Mouse (Mus musculus) urinary bladder, postnatal 36 days (tissue): Measurements from ENCODE around the gene Tedc2.
A peak's percentile ranks its signal among the peaks of the same experiment; 100 is the strongest.

Source experiments
- DNase-seq, 2 experiments: peaks; one replicate each; pipeline ENCODE4 v3.0.0; 2022; ENCODE audit warnings: low spot score in 2 of 2, mixed read lengths in 1 of 2

The Tedc2 gene

DNA sequence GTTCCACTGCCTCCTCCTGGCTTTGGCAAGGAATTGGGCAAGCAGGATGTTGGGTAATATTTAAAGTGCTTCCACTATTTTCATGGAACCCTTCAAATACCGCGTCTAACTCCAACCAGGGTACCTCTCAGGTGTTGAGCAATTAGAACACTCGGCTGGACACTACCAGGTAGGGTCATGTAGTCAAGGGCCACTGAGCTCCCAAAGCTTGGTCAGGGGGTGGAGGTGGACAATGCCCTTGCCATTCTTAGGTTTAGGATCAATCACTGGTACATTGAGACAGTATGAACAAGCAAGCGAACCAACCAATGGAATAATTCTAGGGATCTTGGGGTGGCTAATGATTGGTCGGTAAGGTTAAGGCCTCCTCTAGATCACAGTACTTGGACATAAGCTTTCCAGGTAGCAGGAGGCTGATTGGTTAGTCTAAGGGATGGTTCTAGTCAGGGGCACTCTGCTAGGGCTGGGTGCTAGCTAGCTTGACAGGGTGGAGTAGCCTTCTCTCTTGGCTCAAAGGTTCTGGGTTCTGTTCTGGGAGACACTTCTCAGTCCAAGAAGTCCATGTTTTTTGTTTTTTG, 8.1 kb downstream of the Tedc2 start:
- no peak for DNase-seq

GRCm38 (mm10) chr17:24211631-24212440, 8.8 kb downstream of the Tedc2 start:
- DNase-seq = peak in 1 of 2 experiments; percentile 44

GRCm38 (mm10) chr17:24210591-24210990, 10.1 kb downstream of the Tedc2 start:
- DNase-seq = no peak

DNA sequence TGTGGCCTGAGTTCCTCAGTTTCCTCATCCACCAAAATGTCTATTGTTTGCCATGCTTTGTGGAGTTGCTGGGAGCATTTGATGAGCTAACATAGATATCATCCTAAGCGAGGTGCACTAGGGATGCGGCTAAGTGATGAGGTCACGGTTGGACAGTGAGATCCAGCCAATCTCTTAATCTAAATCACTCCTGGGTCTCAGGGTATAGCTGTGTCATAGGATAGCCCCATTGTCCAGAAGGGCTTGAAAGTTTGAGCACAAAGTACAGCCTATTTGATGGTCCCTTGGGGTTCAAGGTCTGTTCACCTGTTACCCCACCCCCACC, 10.8 kb downstream of the Tedc2 start:
- DNase-seq = no peak

DNA sequence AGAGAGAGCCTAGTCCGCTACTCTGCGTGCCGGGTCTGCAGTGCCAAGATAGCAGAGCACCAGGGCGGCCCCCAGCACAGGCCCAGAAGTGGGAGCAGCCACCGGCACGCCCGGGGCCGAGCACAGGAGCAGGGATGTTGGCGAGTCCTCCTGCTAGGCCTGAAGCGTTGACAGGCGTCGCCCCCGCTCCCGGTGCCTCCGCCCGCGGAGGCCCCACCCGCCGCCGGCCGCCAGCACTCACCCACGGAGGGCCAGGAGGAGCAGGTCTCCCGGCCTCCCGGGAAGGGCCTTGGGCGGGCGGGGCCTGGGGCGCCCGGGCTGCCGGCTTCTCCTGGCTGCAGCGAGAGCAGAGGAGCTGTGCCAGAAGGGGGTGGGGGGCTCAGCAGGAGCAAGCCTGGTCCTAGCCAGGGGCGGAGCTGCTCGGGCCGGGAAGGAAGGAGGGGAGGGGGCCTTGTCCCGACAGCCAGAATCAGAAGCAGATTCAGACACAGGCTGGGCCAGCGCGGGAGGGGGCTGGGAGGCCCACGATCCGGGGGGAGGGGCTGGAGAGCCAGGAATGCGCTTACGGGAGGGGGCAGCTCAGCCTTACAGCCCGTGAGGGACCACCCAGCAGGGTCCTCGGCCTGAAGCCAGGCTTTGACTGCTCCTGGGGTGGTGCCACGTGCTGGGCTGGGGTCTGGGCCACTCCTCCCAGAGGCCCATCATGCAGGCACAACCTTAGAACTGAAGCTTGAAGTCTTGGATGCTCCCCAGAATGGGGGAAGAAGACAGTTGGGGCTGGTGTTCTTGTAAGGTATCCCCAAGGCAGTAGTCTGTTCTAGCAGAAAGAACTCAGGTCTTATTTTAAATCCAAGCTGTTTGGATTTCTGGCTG, 11.4 kb downstream of the Tedc2 start, which contains the start of gene Ntn3:
Ntn3 (minus strand) TSS at position 489 of the 873 bp plus-strand sequence.
- peak; percentile 24 to 40 for DNase-seq

DNA sequence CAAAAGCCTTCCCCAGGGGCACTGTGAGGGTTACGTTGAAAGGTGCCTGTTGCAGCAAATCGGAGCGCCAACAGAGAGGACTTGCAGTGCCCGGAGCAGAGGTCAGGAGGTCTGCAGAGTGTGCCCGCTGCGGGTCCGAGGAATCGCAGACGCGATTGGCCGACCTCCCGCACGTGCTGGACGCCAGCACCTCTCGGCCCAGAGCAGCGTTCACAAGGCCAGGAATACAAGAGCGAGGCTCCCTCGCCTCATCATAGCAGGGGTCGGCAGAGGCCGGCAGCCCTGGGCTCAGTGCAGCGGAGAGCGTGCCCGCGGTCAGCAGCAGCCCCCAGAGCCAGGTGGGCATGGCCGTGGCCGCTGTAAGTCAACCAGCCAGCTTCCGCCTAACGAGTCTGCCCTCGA, 12.0 kb downstream of the Tedc2 start:
- no peak for DNase-seq

DNA sequence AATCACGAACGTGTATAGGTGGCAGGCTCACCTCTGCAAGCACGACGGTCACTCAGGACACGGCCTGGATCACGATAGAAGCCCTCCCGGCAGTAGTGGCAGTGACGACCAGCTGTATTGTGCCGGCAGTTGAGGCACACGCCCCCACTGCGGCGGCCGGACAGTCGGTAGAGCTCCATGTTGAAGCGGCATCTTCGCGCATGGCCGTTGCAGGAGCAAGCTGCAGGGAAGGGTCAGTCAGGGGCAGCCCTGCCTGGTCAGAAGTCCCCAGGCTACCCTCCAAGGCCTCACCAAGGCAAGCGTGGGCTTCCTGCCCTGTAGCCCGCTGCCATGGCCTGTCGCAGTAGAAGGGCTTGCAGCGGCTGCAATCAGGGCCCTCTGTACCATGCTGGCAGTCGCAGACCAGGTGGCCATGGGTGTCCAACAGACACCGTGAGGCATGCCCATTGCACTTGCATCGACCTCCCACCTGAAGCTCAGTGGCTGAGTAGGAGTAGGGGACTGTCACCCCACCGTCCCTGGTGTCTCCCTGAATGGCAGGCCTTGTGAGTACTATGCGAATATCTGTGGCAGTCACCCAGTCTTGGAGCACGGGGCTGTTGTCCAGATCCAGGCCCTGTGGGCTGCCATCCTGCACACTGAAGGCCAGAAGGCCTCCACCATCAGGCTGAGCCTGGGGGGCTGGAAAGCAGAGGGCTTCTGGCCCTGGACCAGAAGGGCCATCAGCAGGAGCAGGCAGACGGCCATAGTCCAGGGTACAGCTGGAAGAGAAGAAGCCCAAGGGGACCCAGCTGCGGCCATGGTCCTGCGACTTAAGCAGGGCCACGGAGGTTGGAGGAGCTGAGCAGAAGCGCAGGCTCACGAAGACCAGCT, 12.6 kb downstream of the Tedc2 start:
- DNase-seq = no peak

DNA sequence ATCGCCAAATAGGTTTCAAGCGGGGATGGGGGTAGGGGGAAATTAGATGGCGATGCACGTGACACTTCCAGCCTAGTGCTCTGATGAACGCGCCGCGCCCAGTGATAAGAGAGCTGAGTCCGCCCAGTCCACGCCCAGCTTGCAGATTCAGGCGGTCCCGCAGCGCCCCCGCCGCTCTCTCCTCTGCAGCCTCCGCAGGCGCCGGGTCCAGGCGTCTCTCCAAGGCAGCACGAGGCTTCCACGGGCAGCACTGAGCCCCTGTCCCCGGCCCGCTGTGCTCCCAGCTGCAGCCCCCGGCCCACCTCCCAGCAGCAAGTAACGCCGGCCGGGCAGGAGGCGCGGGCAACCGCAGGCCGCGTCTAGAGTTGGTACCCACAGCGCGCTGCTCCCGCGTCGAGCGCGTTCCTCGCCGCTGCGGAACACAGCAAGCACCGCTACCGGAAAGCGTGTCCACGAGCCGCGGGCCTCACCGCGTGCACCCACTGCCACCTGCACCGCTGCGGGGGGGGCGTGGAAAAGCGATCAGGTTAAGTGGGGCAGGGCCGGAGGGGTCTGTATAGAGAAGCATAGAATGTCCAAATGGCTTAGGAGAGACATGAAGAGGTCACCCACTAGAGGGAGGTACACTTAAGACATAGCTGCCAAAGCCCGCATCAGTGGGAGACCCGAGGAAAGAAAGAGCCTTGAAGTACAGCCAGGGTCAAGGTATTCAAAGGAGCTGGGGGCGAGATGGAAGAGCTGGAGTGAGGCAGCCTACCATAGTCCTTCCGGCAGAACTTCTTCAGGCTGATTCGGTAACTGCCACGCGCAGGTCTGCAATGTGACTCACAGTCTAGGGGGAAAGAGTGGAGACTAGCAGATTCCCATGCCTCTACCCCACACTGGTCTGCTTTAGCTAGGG, 13.9 kb downstream of the Tedc2 start:
- peak in 1 of 2 experiments; percentile 53 for DNase-seq

- DNase-seq = no peak
These were observed 14.7 kb downstream of the Tedc2 start for GRCm38 (mm10) chr17:24205908-24206361.

GRCm38 (mm10) chr17:24205284-24205888, 15.3 kb downstream of the Tedc2 start, which contains the start of gene Tbc1d24:
TSS of gene Tbc1d24 (minus strand) at chr17:24205562.
- DNase-seq = peak; percentile 86 to 88

- DNase-seq = no peak
These were observed 15.8 kb downstream of the Tedc2 start for GRCm38 (mm10) chr17:24204846-24205245.

DNA sequence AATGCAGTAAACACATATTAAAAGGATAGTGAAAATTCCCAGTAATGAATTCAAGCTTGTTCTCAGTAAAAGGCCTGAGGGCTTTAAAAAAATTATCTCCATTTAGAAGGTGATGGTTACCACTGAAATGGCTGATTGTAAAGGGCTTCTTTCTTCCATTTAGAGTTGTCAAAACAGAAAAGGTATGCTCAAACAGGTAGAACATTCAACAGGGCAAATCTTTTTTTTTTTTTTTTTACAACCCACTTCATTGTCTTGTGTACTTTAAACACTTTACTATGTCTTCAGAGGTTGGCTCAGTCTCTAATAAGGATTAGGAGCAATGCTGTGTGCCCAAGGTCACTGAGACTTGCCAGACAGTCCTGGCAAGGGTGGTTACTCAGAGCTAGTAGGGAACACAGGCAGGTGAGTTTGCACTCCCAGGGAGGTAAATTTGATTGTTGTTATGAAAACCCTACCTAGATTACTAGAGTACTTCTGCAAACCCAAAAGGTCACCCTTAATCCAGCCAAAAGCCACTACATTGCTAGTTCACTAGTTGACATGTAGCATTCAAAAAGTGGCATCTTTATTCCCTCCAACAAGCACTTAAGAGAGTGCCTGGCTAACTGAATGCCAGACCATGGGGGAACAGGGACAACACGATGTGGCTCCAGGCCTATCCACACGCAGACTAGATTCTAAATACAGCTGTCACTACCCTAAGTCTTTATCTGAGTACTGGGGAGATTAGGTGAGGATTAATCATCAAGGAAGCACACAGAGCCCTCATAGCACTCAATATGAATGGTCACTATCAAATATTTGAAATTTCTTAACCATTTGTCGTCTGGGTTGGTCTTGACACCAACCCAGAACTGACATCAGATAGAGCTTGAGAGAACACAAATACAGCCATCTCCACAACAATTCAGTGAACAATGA, 16.8 kb downstream of the Tedc2 start:
- DNase-seq = no peak

GRCm38 (mm10) chr17:24203068-24203467, 17.6 kb downstream of the Tedc2 start:
- DNase-seq = no peak

DNA sequence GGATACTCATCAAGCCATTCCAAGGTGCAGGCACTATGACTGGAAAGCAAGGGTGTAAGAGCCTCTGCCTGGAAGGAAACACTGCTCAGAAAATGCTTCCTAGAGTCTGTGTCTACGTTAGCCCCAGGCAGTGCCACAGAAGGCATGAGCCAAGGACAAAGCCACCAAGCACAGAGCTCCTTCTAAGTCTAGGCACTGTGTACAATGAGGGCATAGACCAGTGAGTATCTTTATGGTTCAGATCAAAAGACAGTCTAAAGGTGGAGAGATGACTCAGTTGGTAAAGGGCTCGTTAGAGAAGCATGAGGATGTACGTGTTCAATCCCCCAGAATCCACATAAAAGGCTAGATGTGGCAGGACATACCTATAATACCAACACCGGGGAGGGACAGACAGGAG, 19.6 kb downstream of the Tedc2 start:
- DNase-seq = no peak

DNA sequence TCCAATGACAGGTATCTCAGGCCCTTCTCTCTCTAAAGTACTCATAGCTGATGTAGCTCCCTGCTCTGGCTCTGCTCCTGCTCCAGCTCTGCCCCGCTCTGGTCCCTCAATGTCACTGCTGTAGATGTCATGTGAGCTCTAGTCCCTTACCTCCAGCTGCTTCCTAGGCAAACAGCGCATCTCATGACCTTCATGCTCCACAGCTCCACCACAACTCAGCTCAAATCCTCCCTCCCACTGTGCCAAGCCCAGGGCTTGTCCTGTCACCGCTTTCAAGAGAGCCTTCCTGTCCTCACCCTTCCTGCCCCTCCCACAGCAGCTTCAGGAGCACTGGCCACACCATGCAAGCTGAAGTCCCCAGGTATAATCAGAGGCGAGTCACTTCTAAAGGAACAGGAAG, 20.9 kb downstream of the Tedc2 start:
- no peak for DNase-seq

GRCm38 (mm10) chr17:24199252-24199651, 21.4 kb downstream of the Tedc2 start:
- DNase-seq = no peak

- no peak for DNase-seq
These were observed 23.4 kb downstream of the Tedc2 start for GRCm38 (mm10) chr17:24197032-24197824.

GRCm38 (mm10) chr17:24195349-24195748, 25.3 kb downstream of the Tedc2 start:
- DNase-seq = no peak
